Mouse (Mus musculus) liver, embryonic 15.5 days (tissue): ENCODE data around the gene Btbd9. TPM values are rescaled to one million over a fixed set of nuclear protein-coding genes. Genes with fewer than 3 reads are reported as not detected.

Experiments
- ATAC-seq: fragments of 200-750 bp; cut with Nextera tagmentation; 2 replicates; pipeline ENCODE4 v1.8.0; 2017; ENCODE audit warnings: moderate number of reproducible peaks, mild to moderate bottlenecking, moderate library complexity; ENCODE audit not compliant: insufficient read depth
- H3K27ac ChIP-seq: fragments of 300-500 bp; sonication (generic); replicated peaks from 2 replicates; pipeline ENCODE4 v1.5.1; 2015; ENCODE audit warnings: mild to moderate bottlenecking, inconsistent platforms
- H3K27me3 ChIP-seq: fragments of 300-500 bp; sonication (generic); 2 replicates; pipeline ENCODE4 v1.6.1; 2015; ENCODE audit warnings: mild to moderate bottlenecking, inconsistent platforms
- H3K36me3 ChIP-seq: fragments of 300-500 bp; sonication (generic); replicated peaks from 2 replicates; pipeline ENCODE4 v1.6.1; 2015; ENCODE audit warnings: moderate library complexity, mild to moderate bottlenecking, inconsistent platforms
- H3K4me1 ChIP-seq: fragments of 300-500 bp; sonication (generic); replicated peaks from 2 replicates; pipeline ENCODE4 v1.6.1; 2015; ENCODE audit warnings: inconsistent platforms
- H3K4me2 ChIP-seq: fragments of 300-500 bp; sonication (generic); 2 replicates; pipeline ENCODE4 v1.6.1; 2015; ENCODE audit warnings: moderate library complexity, mild to moderate bottlenecking, inconsistent platforms
- H3K4me3 ChIP-seq: fragments of 300-500 bp; sonication (generic); replicated peaks from 2 replicates; pipeline ENCODE4 v1.5.1; 2015; ENCODE audit warnings: mild to moderate bottlenecking, inconsistent platforms
- H3K9ac ChIP-seq: fragments of 300-500 bp; sonication (generic); 2 replicates; pipeline ENCODE4 v1.6.1; 2015; ENCODE audit warnings: moderate library complexity, mild to moderate bottlenecking, inconsistent platforms
- H3K9me3 ChIP-seq: fragments of 300-500 bp; sonication (generic); replicated peaks from 2 replicates; pipeline ENCODE4 v1.6.1; 2016; ENCODE audit warnings: inconsistent platforms
- WGBS: fragments of 180-500 bp; shearing (Covaris S2); methylation state at CpG from one replicate; pipeline ENCODE4 v1.1.7; 2015; ENCODE audit warnings: mixed read lengths; ENCODE audit not compliant: insufficient replicate concordance; 5-methylcytosine and 5-hydroxymethylcytosine counted together
- polyA plus RNA-seq: library from polyadenylated mRNA; unstranded; fragments of >200 nt; fragmentation: Nextera tagmentation; extraction: Ambion mirVana; gene quantifications from 2 replicates; pipeline ENCODE4 v1.2.1, GENCODE M21; 2015

Gene Btbd9
- polyA plus RNA-seq, 1 experiment from 2014 or later: 12.2 TPM

GRCm38 (mm10) chr17:30239458-30239857 lies 336.8 kb downstream of the Btbd9 start:
- no peak for ATAC-seq
- Histone ChIP-seq H3K9me3 (no peaks in the 10 kb centered on the region), H3K9ac (no peak overlapping the region), H3K4me1 (no peaks in the 10 kb centered on the region), H3K36me3 (no peaks in the 10 kb centered on the region), H3K4me3 (no peak overlapping the region), H3K27ac (no peak overlapping the region), H3K4me2 (no peak overlapping the region), H3K27me3 (no peaks in the 10 kb centered on the region)
- WGBS: 65% methylated on average over 5 of the region's 5 CpGs

DNA sequence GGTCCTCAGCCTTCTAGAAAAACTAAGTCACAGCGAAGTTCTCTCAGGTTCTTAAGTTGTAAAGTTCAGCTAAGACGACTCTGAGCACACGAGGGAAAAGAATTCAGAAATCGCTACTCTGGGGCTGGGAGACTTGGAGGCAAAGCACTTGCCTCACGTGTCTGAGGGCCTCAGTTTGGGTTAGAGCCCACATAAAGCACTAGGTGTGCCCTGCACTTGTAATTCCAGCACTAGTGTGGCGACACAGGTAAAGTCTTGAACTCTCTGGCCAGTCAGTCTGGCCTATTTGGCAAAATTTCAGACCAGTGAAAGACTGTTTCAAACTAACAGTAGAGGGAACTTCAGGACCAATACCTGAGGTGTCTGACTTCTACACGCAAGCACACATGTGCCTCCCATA lies 338.7 kb downstream of the Btbd9 start:
- H3K27me3 ChIP-seq: no peaks in the 10 kb centered on the region
- no peak for ATAC-seq
- H3K36me3 ChIP-seq: no peaks in the 10 kb centered on the region
- no peaks in the 10 kb centered on the region for H3K9me3 ChIP-seq
- H3K9ac ChIP-seq: no peak overlapping the region
- H3K4me2 ChIP-seq: no peak overlapping the region
- no peak overlapping the region for H3K4me3 ChIP-seq
- no peak overlapping the region for H3K27ac ChIP-seq
- no peaks in the 10 kb centered on the region for H3K4me1 ChIP-seq
- 58% methylated on average over 7 of the region's 7 CpGs for WGBS

GRCm38 (mm10) chr17:30236611-30237010 lies 339.7 kb downstream of the Btbd9 start:
- no peak overlapping the region for H3K27ac ChIP-seq
- H3K4me2 ChIP-seq: no peak overlapping the region
- no peaks in the 10 kb centered on the region for H3K27me3 ChIP-seq
- H3K36me3 ChIP-seq: no peaks in the 10 kb centered on the region
- no peak for ATAC-seq
- no peak overlapping the region for H3K9ac ChIP-seq
- 65% methylated on average over 6 of the region's 6 CpGs for WGBS
- no peaks in the 10 kb centered on the region for H3K9me3 ChIP-seq
- no peak overlapping the region for H3K4me3 ChIP-seq
- H3K4me1 ChIP-seq: no peaks in the 10 kb centered on the region

GRCm38 (mm10) chr17:30235380-30235779 lies 340.9 kb downstream of the Btbd9 start:
- H3K4me1 ChIP-seq: no peaks in the 10 kb centered on the region
- no peak overlapping the region for H3K4me2 ChIP-seq
- no peak overlapping the region for H3K9ac ChIP-seq
- H3K36me3 ChIP-seq: no peaks in the 10 kb centered on the region
- no peak overlapping the region for H3K4me3 ChIP-seq
- H3K9me3 ChIP-seq: no peaks in the 10 kb centered on the region
- H3K27ac ChIP-seq: no peak overlapping the region
- 45% methylated on average over 4 of the region's 4 CpGs for WGBS
- ATAC-seq: no peak
- H3K27me3 ChIP-seq: no peaks in the 10 kb centered on the region

DNA sequence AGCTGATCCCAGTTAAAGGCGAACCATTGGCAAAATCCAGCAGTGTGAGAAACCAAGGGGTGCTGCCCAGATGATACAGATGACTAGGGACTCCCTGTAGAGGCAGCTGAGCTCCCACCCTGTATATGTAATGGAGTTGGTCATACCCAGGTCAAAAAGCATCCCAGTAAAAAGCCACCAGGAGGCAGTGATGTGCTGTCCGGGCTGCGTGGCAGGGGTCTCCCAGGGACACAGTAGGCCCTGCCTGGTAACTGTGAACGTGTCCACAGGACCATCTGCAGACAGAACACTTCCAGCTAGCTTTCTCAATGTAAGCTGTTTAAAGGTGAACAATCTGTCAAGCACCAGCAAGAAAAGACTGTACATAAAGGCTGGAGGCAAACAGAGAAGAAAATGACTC lies 343.6 kb downstream of the Btbd9 start:
- Histone ChIP-seq H3K4me2 (no peak overlapping the region), H3K27ac (no peak overlapping the region), H3K9me3 (no peaks in the 10 kb centered on the region), H3K27me3 (no peaks in the 10 kb centered on the region), H3K9ac (no peak overlapping the region), H3K4me1 (no peaks in the 10 kb centered on the region), H3K4me3 (no peak overlapping the region), H3K36me3 (no peaks in the 10 kb centered on the region)
- ATAC-seq: no peak
- 52% methylated on average over 4 of the region's 4 CpGs for WGBS

GRCm38 (mm10) chr17:30231483-30231882 lies 344.8 kb downstream of the Btbd9 start:
- WGBS: 58% methylated on average over 1 of the region's 1 CpGs
- ATAC-seq: no peak
- Histone ChIP-seq H3K4me2 (no peak overlapping the region), H3K27me3 (no peaks in the 10 kb centered on the region), H3K27ac (no peak overlapping the region), H3K4me3 (no peak overlapping the region), H3K36me3 (no peaks in the 10 kb centered on the region), H3K9ac (no peak overlapping the region), H3K4me1 (no peaks in the 10 kb centered on the region), H3K9me3 (no peaks in the 10 kb centered on the region)

DNA sequence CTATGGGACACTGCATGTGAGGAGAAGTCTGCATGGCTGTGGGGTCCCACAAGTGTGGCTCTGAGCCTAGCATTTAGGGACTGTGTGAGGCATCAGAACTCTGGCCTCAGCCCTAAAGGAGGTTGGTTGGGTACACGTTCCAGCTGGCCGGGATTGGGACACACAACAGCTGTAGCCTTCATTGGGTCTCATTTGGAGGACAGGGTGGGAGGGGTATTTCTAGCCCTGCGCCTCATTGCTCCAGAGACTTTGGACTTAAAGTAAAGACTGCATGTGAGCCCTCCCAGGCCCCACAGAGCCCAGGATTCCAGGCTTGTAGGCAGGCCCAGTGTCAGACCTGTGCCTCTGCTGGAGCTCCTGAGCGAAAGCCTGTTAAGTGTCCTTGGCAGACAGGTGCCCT lies 345.9 kb downstream of the Btbd9 start:
- no peaks in the 10 kb centered on the region for H3K4me1 ChIP-seq
- H3K27me3 ChIP-seq: no peaks in the 10 kb centered on the region
- no peaks in the 10 kb centered on the region for H3K9me3 ChIP-seq
- ATAC-seq: no peak
- no peak overlapping the region for H3K4me3 ChIP-seq
- no peak overlapping the region for H3K27ac ChIP-seq
- no peak overlapping the region for H3K9ac ChIP-seq
- WGBS: 71% methylated on average over 4 of the region's 4 CpGs
- no peaks in the 10 kb centered on the region for H3K36me3 ChIP-seq
- no peak overlapping the region for H3K4me2 ChIP-seq

- Histone ChIP-seq H3K4me3 (no peak overlapping the region), H3K4me1 (no peaks in the 10 kb centered on the region), H3K9me3 (no peaks in the 10 kb centered on the region), H3K36me3 (no peaks in the 10 kb centered on the region), H3K27me3 (no peaks in the 10 kb centered on the region), H3K27ac (no peak overlapping the region), H3K4me2 (no peak overlapping the region), H3K9ac (no peak overlapping the region)
- WGBS: 64% methylated on average over 10 of the region's 10 CpGs
- ATAC-seq: no peak
These were observed 347.7 kb downstream of the Btbd9 start for GRCm38 (mm10) chr17:30228439-30229215.

GRCm38 (mm10) chr17:30225030-30225740 lies 351.1 kb downstream of the Btbd9 start:
- H3K27ac ChIP-seq: no peak overlapping the region
- 65% methylated on average over 5 of the region's 5 CpGs for WGBS
- ATAC-seq: no peak

DNA sequence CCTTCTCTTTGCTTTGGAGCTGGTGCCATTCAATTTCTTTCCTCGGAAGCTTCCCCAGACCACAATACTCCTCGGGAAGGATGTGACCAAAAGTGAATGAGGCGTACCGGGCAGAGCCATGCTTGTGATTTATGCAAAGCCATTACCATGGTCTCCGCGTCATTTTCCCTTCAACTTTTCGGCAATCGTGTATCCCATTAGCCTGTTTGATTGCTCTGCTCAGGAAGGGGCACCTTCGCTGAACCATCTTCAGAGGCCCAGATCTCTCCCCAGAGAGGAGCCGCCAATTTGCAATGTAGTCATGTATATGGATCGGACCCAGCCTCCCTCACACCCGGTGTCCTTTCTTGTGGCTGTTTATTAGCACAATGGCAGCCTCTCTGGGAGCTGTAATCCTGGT lies 353.5 kb downstream of the Btbd9 start:
- no peak for ATAC-seq
- WGBS: 74% methylated on average over 12 of the region's 12 CpGs
- Histone ChIP-seq H3K4me2 (no peak overlapping the region), H3K9me3 (no peaks in the 10 kb centered on the region), H3K4me1 (no peaks in the 10 kb centered on the region), H3K36me3 (no peaks in the 10 kb centered on the region), H3K27ac (no peak overlapping the region), H3K27me3 (no peaks in the 10 kb centered on the region), H3K9ac (no peak overlapping the region), H3K4me3 (no peak overlapping the region)

More at GRCm38 (mm10) chr17:30225030-30225740, 351.1 kb downstream of the Btbd9 start:
- H3K9me3 ChIP-seq: no peaks in the 10 kb centered on the region
- H3K4me2 ChIP-seq: no peak overlapping the region
- no peaks in the 10 kb centered on the region for H3K27me3 ChIP-seq
- no peaks in the 10 kb centered on the region for H3K4me1 ChIP-seq
- no peaks in the 10 kb centered on the region for H3K36me3 ChIP-seq
- no peak overlapping the region for H3K4me3 ChIP-seq
- no peak overlapping the region for H3K9ac ChIP-seq

DNA sequence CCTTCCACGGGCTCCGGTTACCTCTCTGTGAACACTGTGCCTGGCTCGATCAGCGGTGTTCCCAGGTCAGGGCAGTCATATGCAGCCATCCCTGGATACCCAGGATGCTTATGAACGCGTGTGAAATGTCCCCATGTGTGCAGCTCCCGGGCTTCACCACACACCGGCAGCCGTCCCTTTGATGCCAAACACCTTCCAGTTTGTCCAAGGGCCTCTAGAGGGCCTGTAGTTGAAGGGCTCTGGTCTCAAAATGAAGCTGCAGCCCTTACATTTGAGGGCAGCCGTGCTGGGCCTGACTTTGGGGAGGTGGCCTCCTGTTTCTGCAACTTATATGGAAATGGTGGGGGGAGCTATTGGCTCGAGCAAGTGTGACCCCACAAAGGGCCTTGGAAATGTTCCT lies 353.9 kb downstream of the Btbd9 start:
- Histone ChIP-seq H3K9me3 (no peaks in the 10 kb centered on the region), H3K4me3 (no peak overlapping the region), H3K27ac (no peak overlapping the region), H3K27me3 (no peaks in the 10 kb centered on the region), H3K36me3 (no peaks in the 10 kb centered on the region), H3K9ac (no peak overlapping the region), H3K4me1 (no peaks in the 10 kb centered on the region), H3K4me2 (no peak overlapping the region)
- no peak for ATAC-seq
- 72% methylated on average over 11 of the region's 11 CpGs for WGBS
